Mouse (Mus musculus) bone marrow macrophage, adult 2 months (primary cell): ENCODE results near the gene Jam3.

Experiments
- CTCF ChIP-seq: IDR thresholded peaks from 2 replicates; pipeline ENCODE4 v1.5.1; 2012; ENCODE audit warnings: low read depth, mild to moderate bottlenecking, low read length, moderate library complexity
- POLR2A ChIP-seq: IDR thresholded peaks from 2 replicates; pipeline ENCODE4 v1.6.1; 2012; ENCODE audit warnings: mild to moderate bottlenecking, low read depth, low read length, borderline replicate concordance

- no peak for TF ChIP-seq CTCF
- no peak for TF ChIP-seq POLR2A
Observed at GRCm38 (mm10) chr9:27144996-27145395, 10.2 kb downstream of the Jam3 start.
